Mouse (Mus musculus): ENCODE results near the gene Tmbim1.
A peak's percentile ranks its signal among the peaks of the same experiment; 100 is the strongest.

DNA sequence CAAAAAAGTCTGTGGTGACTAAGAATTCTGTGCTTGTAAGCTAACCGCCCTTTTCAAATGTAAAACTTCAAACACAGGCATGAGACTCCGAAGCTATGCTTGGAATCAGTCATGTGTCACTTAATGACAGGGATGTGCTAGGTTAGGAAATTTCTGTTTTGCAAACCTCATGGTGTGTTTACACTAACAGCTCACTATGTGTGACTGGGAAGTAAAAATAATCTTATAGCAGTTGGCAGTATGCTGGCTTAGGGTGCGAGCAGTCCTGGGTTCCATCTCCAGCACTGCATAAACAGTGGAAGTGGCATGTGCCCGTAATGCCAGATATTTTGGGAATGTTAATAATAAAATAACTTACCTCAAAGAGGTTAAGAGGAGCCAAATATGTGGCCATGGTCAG, 476 bp downstream of the Tmbim1 start:
- no peak for TF ChIP-seq CTCF (IDR thresholded peaks at IDR 0.05)
- peak; percentile 56 for TF ChIP-seq EP300 (IDR thresholded peaks at IDR 0.05)
